Mouse (Mus musculus): ENCODE measurements around the gene Zfp978. TPM values are rescaled to one million over a fixed set of nuclear protein-coding genes. Genes with fewer than 3 reads are reported as not detected.
A peak's percentile ranks its signal among the peaks of the same experiment; 100 is the strongest.

The Zfp978 gene
- polyA plus RNA-seq, 2 experiments, result 0.04 TPM; not detected in 1

GRCm38 (mm10) chr4:147433874-147434273 lies 72.8 kb downstream of the Zfp978 start:
- Histone ChIP-seq H3K4me2 (ENCODE audit: low read depth) (no peak overlapping the region), H3K9ac (replicated peaks) (no peak overlapping the region), H3K4me1 (replicated peaks; ENCODE audit: control insufficient read depth in 2 of 2, insufficient read depth in 2 of 2, low read length in 1 of 2) (no peaks in the 10 kb centered on the region), H3K27ac (no peak overlapping the region), H3K9me3 (ENCODE audit: control insufficient read depth, low read length) (peaks cover 11% of the 10 kb centered on the region), H3K36me3 (replicated peaks; ENCODE audit: control insufficient read depth, insufficient read depth, low read depth) (no peaks in the 10 kb centered on the region), H3K4me3 (ENCODE audit: insufficient read depth in 1 of 2, low read depth in 2 of 2, low read length in 2 of 2) (no peak overlapping the region), H3K27me3 (ENCODE audit: control insufficient read depth, insufficient read depth, low read length) (no peaks in the 10 kb centered on the region)
- no peak for DNase-seq (ENCODE audit: low read depth in 3 of 3, low spot score in 3 of 3)
- WGBS (ENCODE audit: insufficient replicate concordance), result 38% methylated on average over 2 of the region's 2 CpGs
- TF ChIP-seq EP300 (IDR thresholded peaks at IDR 0.05; ENCODE audit: low read depth) (no peak), CTCF (IDR thresholded peaks at IDR 0.05; ENCODE audit: low read depth) (no peak)
- 0 out of 2 replicates have a peak, but pooled peaks have one; percentile 11 for ATAC-seq (ENCODE audit: insufficient read depth)

Other genes with a start within 250 kb of the Zfp978 start
- gene Zfp991, start 229.3 kb upstream of the Zfp978 start, polyA plus RNA-seq (2012; rRNA removed), result 0.94 and 2.6 TPM in 2 replicates
- gene Zfp991, start 229.3 kb upstream of the Zfp978 start, polyA plus RNA-seq (2014; fragmentation: Nextera tagmentation; extraction: Ambion mirVana), result 5.5 and 8.1 TPM in 2 replicates
- gene Zfp988, start 55.6 kb upstream of the Zfp978 start, polyA plus RNA-seq (2012; rRNA removed), result not detected in 2 replicates
- 0.14 TPM in 1 of 2 replicates, not detected in the other for gene Zfp988, start 55.6 kb upstream of the Zfp978 start, polyA plus RNA-seq (2014; fragmentation: Nextera tagmentation; extraction: Ambion mirVana)
- gene Zfp982, start 131.1 kb downstream of the Zfp978 start, polyA plus RNA-seq (2012; rRNA removed), result 0.54 and 1.3 TPM in 2 replicates
- gene Zfp982, start 131.1 kb downstream of the Zfp978 start, polyA plus RNA-seq (2014; fragmentation: Nextera tagmentation; extraction: Ambion mirVana), result 1.6 and 2.0 TPM in 2 replicates
- gene Gm16503, start 178.9 kb downstream of the Zfp978 start, polyA plus RNA-seq (2012; rRNA removed), result 0.03 and 0.16 TPM in 2 replicates
- gene Gm16503, start 178.9 kb downstream of the Zfp978 start, polyA plus RNA-seq (2014; fragmentation: Nextera tagmentation; extraction: Ambion mirVana), result 0.04 TPM in 1 of 2 replicates, not detected in the other
- gene Zfp985, start 192.0 kb downstream of the Zfp978 start, polyA plus RNA-seq (2012; rRNA removed), result 0.03 and 0.04 TPM in 2 replicates
- 0.08 and 0.14 TPM in 2 replicates for gene Zfp985, start 192.0 kb downstream of the Zfp978 start, polyA plus RNA-seq (2014; fragmentation: Nextera tagmentation; extraction: Ambion mirVana)